Mouse (Mus musculus): Measurements from ENCODE around the gene Mc3r. TPM values are rescaled to one million over a fixed set of nuclear protein-coding genes. Genes with fewer than 3 reads are reported as not detected.

The Mc3r gene
- polyA plus RNA-seq, 1 experiment from 2014 or later, result not detected

DNA sequence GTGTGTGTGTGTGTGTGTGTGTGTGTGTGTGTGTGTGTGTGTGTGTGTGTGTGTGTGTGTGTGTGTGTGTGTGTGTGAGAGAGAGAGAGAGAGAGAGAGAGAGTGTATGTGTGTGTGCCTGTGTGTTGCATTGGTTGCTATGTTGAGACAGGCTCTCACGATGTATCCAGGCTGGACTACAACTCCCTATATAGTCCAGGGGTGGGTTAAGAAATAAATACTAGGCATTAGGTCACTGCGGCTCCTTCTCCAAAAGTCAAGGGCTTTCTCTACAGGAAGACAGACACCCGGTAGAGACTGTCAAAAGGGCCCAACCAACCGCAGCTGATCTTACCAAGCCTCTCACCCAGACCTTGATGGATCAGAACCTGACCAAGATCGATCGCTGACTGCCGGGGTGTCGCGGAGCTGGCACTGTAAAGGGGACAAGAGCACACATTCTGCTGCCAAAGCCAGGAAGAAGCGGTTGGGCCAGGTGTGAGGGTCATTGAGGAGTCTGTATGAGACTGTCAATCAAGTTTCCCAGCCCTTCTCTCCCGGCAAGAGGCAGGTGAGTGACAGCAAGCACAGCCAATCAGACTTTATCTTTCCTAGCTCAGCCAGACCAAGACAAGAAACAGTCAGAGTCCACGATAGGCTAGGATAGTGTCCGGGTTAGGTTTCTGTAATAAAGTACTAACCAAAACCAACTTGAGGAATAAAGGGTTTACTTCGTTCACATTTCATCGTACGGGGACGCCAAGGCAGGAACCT, 32.0 kb upstream of the Mc3r start:
- Histone ChIP-seq H3K4me2 (replicated peaks; ENCODE audit: low read depth) (no peak overlapping the region), H3K27ac (ENCODE audit: low read depth, low read length) (no peak overlapping the region), H3K4me3 (ENCODE audit: low read depth, low read length) (no peak overlapping the region), H3K27me3 (replicated peaks; ENCODE audit: control insufficient read depth, insufficient read depth, low read length) (no peaks in the 10 kb centered on the region), H3K9ac (ENCODE audit: low read depth, low read length) (no peak overlapping the region), H3K36me3 (ENCODE audit: control insufficient read depth, insufficient read depth) (no peaks in the 10 kb centered on the region), H3K4me1 (replicated peaks; ENCODE audit: control insufficient read depth, insufficient read depth, low read length) (no peaks in the 10 kb centered on the region), H3K9me3 (ENCODE audit: control insufficient read depth) (no peaks in the 10 kb centered on the region)
- WGBS, result 63% methylated on average over 17 of the region's 17 CpGs
- TF ChIP-seq CTCF (IDR thresholded peaks at IDR 0.05; ENCODE audit: low read depth), result no peak
- no peak for ATAC-seq

DNA sequence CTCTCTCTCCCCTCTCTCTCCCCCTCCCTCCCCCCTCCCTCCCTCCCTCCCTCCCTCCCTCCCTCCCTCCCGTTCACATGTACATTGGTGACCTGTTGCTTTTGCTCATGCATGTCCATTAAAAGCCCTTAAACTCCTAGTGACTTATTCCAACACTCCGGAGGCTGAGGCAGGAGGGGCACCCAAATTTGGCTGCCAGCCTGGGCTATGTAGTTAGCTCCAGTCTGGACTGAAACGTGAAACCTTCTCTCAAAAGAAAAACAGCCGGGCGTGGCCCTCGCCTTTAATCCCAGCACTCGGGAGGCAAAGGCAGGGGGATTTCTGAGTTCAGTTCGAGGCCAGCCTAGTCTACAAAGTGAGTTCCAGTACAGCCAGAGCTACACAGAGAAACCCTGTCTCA, 30.4 kb upstream of the Mc3r start:
- Histone ChIP-seq H3K36me3 (ENCODE audit: control insufficient read depth, insufficient read depth) (no peaks in the 10 kb centered on the region), H3K27me3 (replicated peaks; ENCODE audit: control insufficient read depth, insufficient read depth, low read length) (no peaks in the 10 kb centered on the region), H3K9me3 (ENCODE audit: control insufficient read depth) (no peaks in the 10 kb centered on the region), H3K4me2 (replicated peaks; ENCODE audit: low read depth) (no peak overlapping the region), H3K9ac (ENCODE audit: low read depth, low read length) (no peak overlapping the region), H3K4me1 (replicated peaks; ENCODE audit: control insufficient read depth, insufficient read depth, low read length) (no peaks in the 10 kb centered on the region), H3K27ac (ENCODE audit: low read depth, low read length) (no peak overlapping the region), H3K4me3 (ENCODE audit: low read depth, low read length) (no peak overlapping the region)
- 53% methylated on average over 7 of the region's 8 CpGs for WGBS
- TF ChIP-seq CTCF (IDR thresholded peaks at IDR 0.05; ENCODE audit: low read depth), result no peak
- no peak for ATAC-seq

DNA sequence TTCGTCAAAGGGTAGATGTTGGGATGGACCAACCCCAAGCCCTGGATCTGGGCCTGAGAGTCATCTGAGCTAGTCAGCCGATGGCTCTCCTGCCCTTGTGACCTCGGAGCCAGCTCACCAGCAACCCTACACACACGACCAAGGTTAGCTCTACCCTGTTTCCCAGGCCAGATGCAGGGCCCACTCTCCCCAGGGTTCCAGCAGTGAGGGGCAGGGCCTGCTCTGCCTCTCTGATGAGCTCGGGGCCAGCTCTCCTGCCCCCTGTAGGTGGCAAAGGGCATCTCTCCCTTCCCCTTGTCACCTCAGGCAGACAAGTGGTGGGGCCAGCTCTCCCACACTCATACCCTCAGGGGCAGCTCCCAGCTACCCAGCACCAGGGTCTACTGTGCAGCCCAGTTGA, 29.1 kb upstream of the Mc3r start:
- Histone ChIP-seq H3K4me2 (replicated peaks; ENCODE audit: low read depth) (no peak overlapping the region), H3K36me3 (ENCODE audit: control insufficient read depth, insufficient read depth) (no peaks in the 10 kb centered on the region), H3K9me3 (ENCODE audit: control insufficient read depth) (no peaks in the 10 kb centered on the region), H3K4me3 (ENCODE audit: low read depth, low read length) (no peak overlapping the region), H3K27ac (ENCODE audit: low read depth, low read length) (no peak overlapping the region), H3K4me1 (replicated peaks; ENCODE audit: control insufficient read depth, insufficient read depth, low read length) (no peaks in the 10 kb centered on the region), H3K9ac (ENCODE audit: low read depth, low read length) (no peak overlapping the region), H3K27me3 (replicated peaks; ENCODE audit: control insufficient read depth, insufficient read depth, low read length) (no peaks in the 10 kb centered on the region)
- peak; percentile 26 for TF ChIP-seq CTCF (IDR thresholded peaks at IDR 0.05; ENCODE audit: low read depth)
- no peak for ATAC-seq
- WGBS, result 53% methylated on average over 5 of the region's 5 CpGs

DNA sequence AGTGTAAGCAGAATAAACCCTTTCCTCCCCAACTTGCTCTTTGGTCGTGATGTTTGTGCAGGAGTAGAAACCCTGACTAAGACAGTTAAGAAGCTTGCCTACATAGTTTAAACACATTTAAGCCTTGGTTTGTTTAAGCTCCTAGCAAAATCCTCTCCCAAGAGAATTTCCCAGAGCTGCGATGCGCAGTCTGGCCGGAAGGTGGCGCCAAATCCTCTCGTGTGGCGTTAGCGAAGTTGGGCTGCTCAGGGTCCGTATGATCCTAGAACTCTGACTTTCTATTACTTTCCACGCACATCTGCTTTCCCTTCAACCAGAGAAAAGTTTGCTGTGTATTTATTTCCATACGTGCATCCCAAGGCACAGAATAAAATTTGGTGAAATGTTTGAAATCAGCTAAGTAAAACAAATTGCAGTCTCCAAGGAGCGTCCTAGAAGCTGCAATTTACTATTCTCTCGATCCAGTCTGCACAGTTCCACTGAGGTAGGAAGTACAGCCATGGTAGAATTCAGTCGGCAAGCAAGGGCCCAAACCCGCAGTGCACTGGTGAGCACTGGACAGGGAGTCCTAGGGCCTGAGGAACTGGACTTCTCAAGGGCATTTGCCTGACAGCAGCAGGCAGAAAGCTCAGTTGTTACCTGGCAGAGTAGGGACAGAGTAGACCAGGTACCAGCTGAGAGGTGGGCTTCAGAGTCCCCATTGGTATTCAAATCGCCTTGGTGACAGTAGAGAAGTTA, 26.5 kb upstream of the Mc3r start:
- Histone ChIP-seq H3K9me3 (ENCODE audit: control insufficient read depth) (no peaks in the 10 kb centered on the region), H3K36me3 (ENCODE audit: control insufficient read depth, insufficient read depth) (no peaks in the 10 kb centered on the region), H3K27ac (ENCODE audit: low read depth, low read length) (no peak overlapping the region), H3K4me1 (replicated peaks; ENCODE audit: control insufficient read depth, insufficient read depth, low read length) (no peaks in the 10 kb centered on the region), H3K9ac (ENCODE audit: low read depth, low read length) (no peak overlapping the region), H3K4me3 (ENCODE audit: low read depth, low read length) (no peak overlapping the region), H3K27me3 (replicated peaks; ENCODE audit: control insufficient read depth, insufficient read depth, low read length) (no peaks in the 10 kb centered on the region; the same call in 1 of the 2 replicates), H3K4me2 (replicated peaks; ENCODE audit: low read depth) (no peak overlapping the region)
- peak; percentile 89 for TF ChIP-seq CTCF (IDR thresholded peaks at IDR 0.05; ENCODE audit: low read depth)
- 11% methylated on average over 16 of the region's 16 CpGs for WGBS
- no peak for ATAC-seq

DNA sequence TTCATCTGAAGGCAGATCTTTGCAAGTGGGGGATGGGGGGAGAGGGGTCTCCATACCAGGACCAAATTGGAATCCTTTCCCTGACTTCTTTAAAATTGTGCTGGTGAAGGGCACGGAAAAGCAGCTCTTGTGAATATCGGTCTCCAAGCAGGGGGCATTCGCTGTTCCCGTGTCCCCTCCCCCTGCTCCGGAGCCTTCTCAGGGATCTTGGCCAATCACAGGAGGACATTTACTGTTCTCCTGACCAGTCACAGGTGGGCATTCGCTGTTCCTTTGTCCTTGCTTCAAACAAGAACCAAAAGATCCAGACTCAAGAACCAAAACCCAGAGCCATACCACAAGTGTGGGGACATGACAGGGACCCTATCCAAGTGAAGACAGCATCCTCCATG, 25.9 kb upstream of the Mc3r start:
- Histone ChIP-seq H3K4me1 (replicated peaks; ENCODE audit: control insufficient read depth, insufficient read depth, low read length) (no peaks in the 10 kb centered on the region), H3K27ac (ENCODE audit: low read depth, low read length) (no peak overlapping the region), H3K36me3 (ENCODE audit: control insufficient read depth, insufficient read depth) (no peaks in the 10 kb centered on the region), H3K9ac (ENCODE audit: low read depth, low read length) (no peak overlapping the region), H3K27me3 (replicated peaks; ENCODE audit: control insufficient read depth, insufficient read depth, low read length) (no peaks in the 10 kb centered on the region; the same call in 1 of the 2 replicates), H3K9me3 (ENCODE audit: control insufficient read depth) (no peaks in the 10 kb centered on the region), H3K4me2 (replicated peaks; ENCODE audit: low read depth) (no peak overlapping the region), H3K4me3 (ENCODE audit: low read depth, low read length) (no peak overlapping the region)
- no peak for ATAC-seq
- 30% methylated on average over 6 of the region's 6 CpGs for WGBS
- no peak for TF ChIP-seq CTCF (IDR thresholded peaks at IDR 0.05; ENCODE audit: low read depth)

DNA sequence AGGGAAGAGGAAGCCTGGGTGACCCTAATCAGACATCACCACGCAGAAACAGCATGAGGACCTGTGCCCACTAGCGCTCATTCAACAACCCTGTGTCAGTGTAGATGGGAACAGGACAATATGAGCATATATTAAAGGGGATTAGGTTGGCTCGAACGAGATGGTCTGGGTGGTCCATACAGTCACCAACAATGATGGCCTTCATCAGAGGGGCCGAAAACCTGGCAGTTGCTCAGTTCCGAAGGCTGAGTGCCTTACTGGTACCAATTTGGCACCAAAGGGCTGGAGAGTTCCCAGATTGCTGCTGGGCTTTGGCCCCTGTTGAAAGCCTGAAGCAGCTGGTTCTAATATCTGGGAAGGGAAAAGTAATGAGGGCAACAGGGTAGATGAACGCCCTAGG, 25.4 kb upstream of the Mc3r start:
- no peak for TF ChIP-seq CTCF (IDR thresholded peaks at IDR 0.05; ENCODE audit: low read depth)

More for the DNA sequence above, 25.4 kb upstream of the Mc3r start:
- 82% methylated on average over 7 of the region's 7 CpGs for WGBS
- no peaks in the 10 kb centered on the region for H3K36me3 ChIP-seq (ENCODE audit: control insufficient read depth, insufficient read depth)
- no peaks in the 10 kb centered on the region for H3K4me1 ChIP-seq (replicated peaks; ENCODE audit: control insufficient read depth, insufficient read depth, low read length)
- H3K4me2 ChIP-seq (replicated peaks; ENCODE audit: low read depth), result no peak overlapping the region
- no peak overlapping the region for H3K9ac ChIP-seq (ENCODE audit: low read depth, low read length)
- no peaks in the 10 kb centered on the region; the same call in 1 of the 2 replicates for H3K27me3 ChIP-seq (replicated peaks; ENCODE audit: control insufficient read depth, insufficient read depth, low read length)
- no peak overlapping the region for H3K4me3 ChIP-seq (ENCODE audit: low read depth, low read length)
- no peaks in the 10 kb centered on the region for H3K9me3 ChIP-seq (ENCODE audit: control insufficient read depth)
- ATAC-seq, result no peak
- no peak overlapping the region for H3K27ac ChIP-seq (ENCODE audit: low read depth, low read length)
